Mouse (Mus musculus) embryonic facial prominence, embryonic 11.5 days (tissue): ENCODE results near the gene Ergic1. TPM values are rescaled to one million over a fixed set of nuclear protein-coding genes. Genes with fewer than 3 reads are reported as not detected.

Experiments used
- ATAC-seq: fragments of 200-750 bp; cut with Nextera tagmentation; replicated peaks from 2 replicates; pipeline ENCODE4 v1.8.0; 2017; ENCODE audit warnings: low read depth; ENCODE audit not compliant: insufficient number of reproducible peaks, low FRiP score, low TSS enrichment
- DNase-seq: peaks from one replicate; pipeline ENCODE4 v3.0.0-alpha.2; 2015; ENCODE audit warnings: low spot score
- H3K27ac ChIP-seq: fragments of 300-500 bp; sonication (generic); replicated peaks from 2 replicates; pipeline ENCODE4 v1.5.1; 2014; ENCODE audit warnings: mild to moderate bottlenecking, low read depth, low read length, control low read depth
- H3K27me3 ChIP-seq: fragments of 300-500 bp; sonication (generic); 2 replicates; pipeline ENCODE4 v1.6.1; 2014; ENCODE audit warnings: mild to moderate bottlenecking, low read length, moderate library complexity, mixed read lengths; ENCODE audit not compliant: control insufficient read depth, insufficient read depth
- H3K36me3 ChIP-seq: fragments of 300-500 bp; sonication (generic); replicated peaks from 2 replicates; pipeline ENCODE4 v1.6.1; 2014; ENCODE audit warnings: low read depth, mild to moderate bottlenecking, low read length, moderate library complexity, mixed read lengths; ENCODE audit not compliant: control insufficient read depth, insufficient read depth
- H3K4me1 ChIP-seq: fragments of 300-500 bp; sonication (generic); 2 replicates; pipeline ENCODE4 v1.6.1; 2014; ENCODE audit warnings: low read length, mixed read lengths; ENCODE audit not compliant: control insufficient read depth, insufficient read depth
- H3K4me2 ChIP-seq: fragments of 300-500 bp; sonication (generic); 2 replicates; pipeline ENCODE4 v1.6.1; 2014; ENCODE audit warnings: low read depth, mild to moderate bottlenecking, control low read depth, low read length, moderate library complexity
- H3K4me3 ChIP-seq: fragments of 300-500 bp; sonication (generic); 2 replicates; pipeline ENCODE4 v1.5.1; 2014; ENCODE audit warnings: low read depth, low read length, control low read depth
- H3K9ac ChIP-seq: fragments of 300-500 bp; sonication (generic); replicated peaks from 2 replicates; pipeline ENCODE4 v1.6.1; 2014; ENCODE audit warnings: mild to moderate bottlenecking, control low read depth, low read length
- H3K9me3 ChIP-seq: fragments of 300-500 bp; sonication (generic); replicated peaks from 2 replicates; pipeline ENCODE4 v1.6.1; 2016; ENCODE audit warnings: mild to moderate bottlenecking, low read length, inconsistent platforms, mixed read lengths; ENCODE audit not compliant: control insufficient read depth
- WGBS: fragments of 180-500 bp; shearing (Covaris S2); extraction: QIAGEN DNeasy Blood & Tissue Kit; methylation state at CpG from one replicate; pipeline ENCODE4 v1.1.7; 2014; 5-methylcytosine and 5-hydroxymethylcytosine counted together
- polyA plus RNA-seq: library from polyadenylated mRNA; unstranded; fragments of >200 nt; fragmentation: Nextera tagmentation; extraction: Ambion mirVana; gene quantifications from 2 replicates; pipeline ENCODE4 v1.2.1, GENCODE M21; 2014

The Ergic1 gene
- polyA plus RNA-seq, 1 experiment from 2014 or later = 138 TPM

DNA sequence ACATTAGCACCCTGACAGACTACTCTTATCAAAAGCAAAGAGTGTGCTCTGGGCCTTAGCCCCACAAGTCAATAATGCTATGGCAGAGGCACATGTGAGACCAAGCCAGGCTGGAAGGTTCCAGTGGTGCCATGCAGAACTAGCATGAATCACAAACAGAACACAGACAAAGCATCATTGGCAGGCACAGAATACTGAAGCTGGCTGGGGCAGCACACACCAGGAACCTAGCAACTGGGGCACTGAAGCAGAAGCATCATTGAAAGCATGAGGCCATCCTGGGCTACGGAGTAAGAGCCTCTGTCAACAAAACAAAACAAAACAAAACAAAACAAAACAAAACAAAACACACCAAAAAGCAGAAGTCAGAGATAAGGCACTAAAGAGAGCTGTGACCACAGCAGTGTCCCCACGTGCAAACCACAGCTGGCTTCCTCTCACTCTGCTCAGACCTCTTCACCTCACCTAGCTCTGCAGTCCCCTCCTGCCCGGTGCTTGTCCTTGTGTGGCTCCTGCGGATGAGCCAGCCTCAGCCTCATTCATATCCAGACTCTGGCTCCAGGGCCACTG is 28.7 kb upstream of the Ergic1 start:
- H3K9ac ChIP-seq = no peak overlapping the region
- no peaks in the 10 kb centered on the region for H3K4me1 ChIP-seq
- H3K4me3 ChIP-seq = no peak overlapping the region
- H3K9me3 ChIP-seq = no peaks in the 10 kb centered on the region
- H3K36me3 ChIP-seq = no peaks in the 10 kb centered on the region
- no peak overlapping the region for H3K27ac ChIP-seq
- DNase-seq (no peak), ATAC-seq (no peak)
- H3K4me2 ChIP-seq = no peak overlapping the region
- WGBS = 69% methylated on average over 4 of the region's 4 CpGs
- no peaks in the 10 kb centered on the region; the same call in 1 of the 2 replicates for H3K27me3 ChIP-seq

DNA sequence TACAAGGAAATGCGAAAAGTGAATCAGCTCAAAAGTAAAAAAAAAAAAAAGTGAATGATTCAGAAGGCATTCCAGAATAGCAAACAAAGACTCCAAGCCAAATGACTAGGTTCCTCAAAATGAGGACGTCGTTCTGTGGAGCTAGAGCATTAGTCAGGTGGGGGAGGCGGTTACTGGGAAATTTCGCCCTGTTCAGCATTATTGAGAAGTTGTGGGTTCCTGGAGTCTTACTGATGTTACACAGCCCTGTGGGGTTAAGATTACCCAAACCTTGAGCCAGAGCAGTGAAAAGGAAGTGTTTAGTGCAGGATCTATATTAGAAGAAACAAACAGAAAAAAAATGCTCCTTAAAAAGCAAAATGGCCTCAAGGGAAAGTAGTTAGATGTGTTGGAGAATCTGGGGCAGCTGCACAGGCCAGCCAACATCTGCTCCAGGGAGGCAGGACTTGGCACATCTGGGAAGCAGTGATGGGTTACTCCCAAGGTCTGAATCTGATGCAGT is 27.4 kb upstream of the Ergic1 start:
- no peak overlapping the region for H3K4me2 ChIP-seq
- WGBS = 79% methylated on average over 5 of the region's 5 CpGs
- no peaks in the 10 kb centered on the region for H3K4me1 ChIP-seq
- no peak overlapping the region for H3K27ac ChIP-seq
- ATAC-seq = no peak
- H3K27me3 ChIP-seq = no peaks in the 10 kb centered on the region; the same call in 1 of the 2 replicates
- H3K4me3 ChIP-seq = no peak overlapping the region
- no peak for DNase-seq
- no peaks in the 10 kb centered on the region for H3K9me3 ChIP-seq
- no peaks in the 10 kb centered on the region for H3K36me3 ChIP-seq
- H3K9ac ChIP-seq = no peak overlapping the region

- H3K4me2 ChIP-seq = no peak overlapping the region
- no peak overlapping the region for H3K27ac ChIP-seq
- no peaks in the 10 kb centered on the region for H3K9me3 ChIP-seq
- DNase-seq (no peak), ATAC-seq (no peak)
- H3K4me1 ChIP-seq = no peaks in the 10 kb centered on the region
- no peaks in the 10 kb centered on the region for H3K36me3 ChIP-seq
- no peak overlapping the region for H3K4me3 ChIP-seq
- no peaks in the 10 kb centered on the region; the same call in 1 of the 2 replicates for H3K27me3 ChIP-seq
- 86% methylated on average over 5 of the region's 5 CpGs for WGBS
- H3K9ac ChIP-seq = no peak overlapping the region
Measured at GRCm38 (mm10) chr17:26534695-26535094, 26.6 kb upstream of the Ergic1 start.

DNA sequence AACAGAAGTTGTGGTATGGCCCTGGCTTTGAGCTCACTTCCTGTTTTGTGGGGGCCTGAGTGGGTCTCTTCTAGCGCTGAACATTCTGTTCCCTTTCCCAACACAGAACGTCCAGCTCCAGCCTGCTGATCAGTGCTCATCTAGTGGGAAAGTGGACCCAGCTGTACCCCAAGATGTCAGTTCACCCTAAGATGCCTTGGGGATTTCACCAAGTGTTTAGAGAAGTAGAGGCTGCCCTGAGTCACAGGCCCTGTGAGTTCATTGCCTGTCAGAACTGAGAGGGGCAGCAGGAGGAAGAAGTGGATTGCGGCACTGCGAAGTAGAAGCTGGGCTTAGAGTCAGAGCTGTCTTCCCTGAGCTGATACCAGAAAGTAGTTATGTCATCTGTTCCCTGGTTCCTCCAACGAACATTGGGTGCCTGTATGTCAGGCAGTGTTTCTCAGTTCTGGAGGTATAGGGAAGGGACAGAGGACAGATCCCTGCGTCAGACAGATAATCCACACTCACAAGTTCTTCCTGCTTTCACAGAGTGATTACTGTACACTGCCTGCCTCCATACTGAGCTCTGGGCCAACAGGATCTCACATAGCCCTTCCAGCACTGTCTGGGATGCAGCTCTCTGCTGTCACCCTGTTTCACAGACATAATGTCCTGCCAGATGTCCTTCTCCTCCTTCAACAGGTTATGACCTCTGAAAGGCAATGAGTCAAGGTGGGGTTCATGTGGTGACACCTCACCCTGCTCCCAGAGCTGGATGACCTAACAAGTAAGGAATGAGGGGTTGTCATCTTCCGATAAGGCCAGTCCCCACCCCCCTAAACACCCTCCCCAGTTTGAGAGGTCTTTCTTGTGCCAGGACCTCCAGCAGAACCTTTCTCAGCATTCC is 25.8 kb upstream of the Ergic1 start:
- Histone ChIP-seq H3K9me3 (no peaks in the 10 kb centered on the region), H3K4me3 (no peak overlapping the region), H3K36me3 (no peaks in the 10 kb centered on the region), H3K27ac (no peak overlapping the region), H3K27me3 (no peaks in the 10 kb centered on the region; the same call in 1 of the 2 replicates), H3K4me1 (no peaks in the 10 kb centered on the region), H3K4me2 (no peak overlapping the region), H3K9ac (no peak overlapping the region)
- 81% methylated on average over 7 of the region's 7 CpGs for WGBS
- DNase-seq = no peak
- no peak for ATAC-seq

DNA sequence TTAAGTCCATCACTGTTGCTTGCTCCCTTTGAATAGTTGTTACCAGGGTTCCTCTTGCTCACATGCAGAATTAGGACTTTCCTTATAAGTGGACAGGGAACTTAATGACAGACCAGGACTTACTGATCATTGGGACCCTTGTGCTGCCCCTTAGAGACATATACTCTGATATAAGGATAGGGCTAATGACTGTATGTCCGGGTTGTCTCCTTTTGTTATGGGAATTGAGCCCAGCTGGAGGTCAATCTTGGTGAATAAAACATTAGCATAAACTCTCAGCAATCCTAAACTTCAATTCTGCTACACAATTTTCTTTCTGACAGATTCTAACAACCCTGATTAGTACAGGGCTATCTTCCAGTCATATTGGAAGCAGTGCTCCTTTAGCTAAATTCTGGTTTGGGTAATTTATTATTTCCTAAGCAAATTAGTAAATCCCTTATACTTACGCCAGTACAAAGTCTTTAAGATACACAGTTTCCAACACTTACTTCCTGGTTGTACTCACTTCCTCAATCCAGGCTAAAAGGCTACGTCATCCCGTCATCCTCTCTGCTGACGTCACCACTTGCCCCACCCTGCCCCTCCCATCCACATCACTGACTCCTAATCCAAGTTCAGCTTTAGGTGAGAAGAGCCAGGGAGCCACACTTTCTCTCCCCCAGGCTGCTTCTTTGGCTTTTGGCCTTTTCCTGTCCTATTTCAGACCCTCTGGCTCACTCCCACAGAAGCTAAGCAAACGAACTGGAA is 23.4 kb upstream of the Ergic1 start:
- no peak overlapping the region for H3K4me3 ChIP-seq
- no peaks in the 10 kb centered on the region for H3K4me1 ChIP-seq
- H3K27ac ChIP-seq = no peak overlapping the region
- peak; percentile 40 for DNase-seq
- no peak overlapping the region for H3K4me2 ChIP-seq
- H3K27me3 ChIP-seq = no peaks in the 10 kb centered on the region; the same call in 1 of the 2 replicates
- no peaks in the 10 kb centered on the region for H3K9me3 ChIP-seq
- no peaks in the 10 kb centered on the region for H3K36me3 ChIP-seq
- no peak overlapping the region for H3K9ac ChIP-seq
- ATAC-seq = no peak
- 37% methylated on average over 6 of the region's 6 CpGs for WGBS

DNA sequence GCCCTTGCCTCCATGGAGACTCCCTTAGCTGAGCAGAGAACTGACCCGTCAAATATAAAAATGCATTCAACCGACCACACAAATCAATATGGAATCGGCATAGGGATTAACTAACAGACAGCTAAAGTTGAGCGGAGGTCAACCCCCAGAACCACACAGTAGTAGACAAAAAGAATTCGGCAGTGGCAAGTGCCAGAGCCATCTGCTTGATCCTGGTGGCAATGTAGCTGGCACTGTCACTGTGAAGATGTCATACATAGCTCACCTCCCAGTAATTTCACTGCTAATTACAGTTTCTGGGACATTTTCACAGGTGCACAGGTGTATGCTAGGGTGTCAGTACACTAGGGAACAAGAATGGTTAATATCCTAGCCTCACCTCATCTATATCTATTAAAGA is 21.2 kb upstream of the Ergic1 start:
- Histone ChIP-seq H3K9me3 (no peaks in the 10 kb centered on the region), H3K4me1 (no peaks in the 10 kb centered on the region), H3K36me3 (no peaks in the 10 kb centered on the region), H3K27ac (no peak overlapping the region), H3K4me2 (no peak overlapping the region), H3K27me3 (no peaks in the 10 kb centered on the region; the same call in 1 of the 2 replicates), H3K9ac (no peak overlapping the region), H3K4me3 (no peak overlapping the region)
- ATAC-seq = no peak
- no peak for DNase-seq
- WGBS = 87% methylated on average over 5 of the region's 5 CpGs

GRCm38 (mm10) chr17:26544319-26544963 is 16.8 kb upstream of the Ergic1 start:
- H3K9ac ChIP-seq = no peak overlapping the region
- H3K4me2 ChIP-seq = no peak overlapping the region
- H3K27ac ChIP-seq = no peak overlapping the region
- 83% methylated on average over 8 of the region's 8 CpGs for WGBS
- DNase-seq (no peak), ATAC-seq (no peak)
- no peak overlapping the region for H3K4me3 ChIP-seq
- H3K27me3 ChIP-seq = no peaks in the 10 kb centered on the region
- H3K36me3 ChIP-seq = no peaks in the 10 kb centered on the region
- no peaks in the 10 kb centered on the region for H3K9me3 ChIP-seq
- no peaks in the 10 kb centered on the region for H3K4me1 ChIP-seq
